Mouse (Mus musculus) testis, adult 2 months (tissue): ENCODE measurements around the gene Radil.

Source experiments
- CTCF ChIP-seq: fragments of 200-500 bp; IDR thresholded peaks from 2 replicates; pipeline ENCODE4 v1.5.1; 2012; ENCODE audit warnings: low read depth, mild to moderate bottlenecking, inconsistent platforms, low read length, moderate library complexity; ENCODE audit not compliant: control insufficient read depth, insufficient read depth, insufficient replicate concordance
- POLR2A ChIP-seq: fragments of 200-500 bp; IDR thresholded peaks from 2 replicates; pipeline ENCODE4 v1.6.1; 2012; ENCODE audit warnings: low read depth, mild to moderate bottlenecking, inconsistent platforms, low read length, moderate library complexity; ENCODE audit not compliant: control insufficient read depth

GRCm38 (mm10) chr5:142458791-142459557, 91.9 kb downstream of the Radil start:
- TF ChIP-seq CTCF (no peak), POLR2A (no peak)
